Mouse (Mus musculus) olfactory bulb, adult 2 months (tissue): ENCODE data around the gene Ccdc77.

Source experiments
- CTCF ChIP-seq: fragments of 200-500 bp; IDR thresholded peaks from 2 replicates; pipeline ENCODE4 v1.5.1; 2012; ENCODE audit warnings: low read depth, mild to moderate bottlenecking, low read length, moderate library complexity; ENCODE audit not compliant: insufficient read depth
- POLR2A ChIP-seq: fragments of 200-500 bp; IDR thresholded peaks from 2 replicates; pipeline ENCODE4 v1.6.1; 2012; ENCODE audit warnings: mild to moderate bottlenecking, low read depth, low read length, moderate library complexity; ENCODE audit not compliant: insufficient read depth

DNA sequence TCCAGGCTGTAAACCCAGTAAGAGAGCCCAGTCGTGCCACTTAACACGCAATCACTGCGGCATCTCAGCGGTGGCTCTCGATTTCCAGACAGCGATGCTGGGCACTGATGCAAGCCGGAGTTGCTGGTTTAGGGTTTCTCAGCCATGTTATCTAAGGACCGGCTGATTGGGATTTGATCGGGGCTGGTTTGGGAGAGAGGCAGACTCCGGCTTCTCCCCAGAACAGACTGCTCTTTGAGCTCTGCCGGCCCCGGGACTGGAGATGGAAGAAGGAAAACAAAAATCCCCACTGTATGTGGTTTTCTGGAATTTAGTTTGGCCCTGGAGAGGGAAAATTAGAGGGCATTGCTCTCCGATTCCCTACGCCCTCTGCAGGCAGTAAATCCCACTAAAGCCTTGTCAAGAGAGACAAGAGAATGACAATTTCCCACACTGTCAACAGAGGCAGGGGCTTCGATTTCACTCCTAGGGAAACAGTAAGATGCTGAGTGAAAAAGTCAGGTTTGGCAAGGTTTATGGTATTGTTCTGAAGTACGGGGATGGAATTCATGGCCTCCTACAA is 61.3 kb downstream of the Ccdc77 start:
- no peak for TF ChIP-seq CTCF
- TF ChIP-seq POLR2A, result no peak
